Mouse (Mus musculus) thymus, adult 2 months (tissue): ENCODE measurements around the gene Msrb1. TPM values are rescaled to one million over a fixed set of nuclear protein-coding genes. Genes with fewer than 3 reads are reported as not detected.

Experiments
- DNase-seq: peaks from one replicate; pipeline ENCODE4 v3.0.0; 2021
- H3K27ac ChIP-seq: fragments of 200-500 bp; 2 replicates; pipeline ENCODE4 v1.5.1; 2012; ENCODE audit warnings: low read length, control low read depth; ENCODE audit not compliant: control insufficient read depth, insufficient read depth
- H3K27me3 ChIP-seq: fragments of 200-500 bp; 2 replicates; pipeline ENCODE4 v1.6.1; 2012; ENCODE audit warnings: mild to moderate bottlenecking, low read length, moderate library complexity, mixed read lengths; ENCODE audit not compliant: control insufficient read depth, insufficient read depth
- H3K36me3 ChIP-seq: fragments of 200-500 bp; 2 replicates; pipeline ENCODE4 v1.6.1; 2012; ENCODE audit warnings: mild to moderate bottlenecking, low read length, moderate library complexity; ENCODE audit not compliant: control insufficient read depth, insufficient read depth
- H3K4me1 ChIP-seq: fragments of 200-500 bp; replicated peaks from 2 replicates; pipeline ENCODE4 v1.6.1; 2012; ENCODE audit warnings: low read length; ENCODE audit not compliant: control insufficient read depth, insufficient read depth
- H3K4me3 ChIP-seq: fragments of 200-500 bp; 2 replicates; pipeline ENCODE4 v1.5.1; 2012; ENCODE audit warnings: mild to moderate bottlenecking, low read length, control low read depth, moderate library complexity; ENCODE audit not compliant: control insufficient read depth, insufficient read depth
- CTCF ChIP-seq: fragments of 200-500 bp; IDR thresholded peaks from 2 replicates; pipeline ENCODE4 v1.5.1; 2012; ENCODE audit warnings: mild to moderate bottlenecking, control low read depth, low read length, moderate library complexity, borderline replicate concordance; ENCODE audit not compliant: control insufficient read depth, poor library complexity, insufficient read depth; ENCODE audit errors: extremely low read depth
- POLR2A ChIP-seq: fragments of 200-500 bp; IDR thresholded peaks from 2 replicates; pipeline ENCODE4 v1.6.1; 2012; ENCODE audit warnings: mild to moderate bottlenecking, low read length, control low read depth, moderate library complexity; ENCODE audit not compliant: control insufficient read depth, poor library complexity, insufficient read depth; ENCODE audit errors: extremely low read depth
- WGBS: fragments of 180-500 bp; shearing (Covaris S2); methylation state at CpG from one replicate; pipeline ENCODE4 v1.1.7; 2018; 5-methylcytosine and 5-hydroxymethylcytosine counted together
- polyA plus RNA-seq: library from polyadenylated mRNA; depleted of rRNA; stranded (reverse); fragments of >200 nt; gene quantifications from 2 replicates; pipeline ENCODE4 v1.2.3, GENCODE M21; 2012; rRNA removed

The Msrb1 gene
- polyA plus RNA-seq, 1 experiment: 91.5 TPM

DNA sequence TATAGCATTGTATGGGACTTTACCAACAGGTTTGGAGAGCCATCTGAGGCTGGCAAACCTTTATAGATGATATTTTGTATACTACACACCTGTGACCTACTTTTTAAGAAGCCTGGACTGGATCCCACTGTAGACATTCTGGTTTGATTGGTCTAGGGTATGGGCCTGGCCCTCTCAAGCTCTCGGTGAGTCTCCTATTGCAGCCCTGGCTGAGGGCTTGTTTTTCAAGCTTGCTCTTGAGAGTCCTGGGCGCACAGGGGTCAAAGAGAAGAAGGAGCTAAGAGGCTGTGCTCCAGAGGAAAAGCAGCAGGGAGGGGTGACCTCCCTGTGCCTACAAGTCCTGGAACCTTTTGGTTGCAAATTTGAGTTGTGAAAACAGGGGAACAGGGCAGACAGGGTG, 40.6 kb downstream of the Msrb1 start:
- 88% methylated on average over 2 of the region's 2 CpGs for WGBS
- Histone ChIP-seq H3K4me3 (no peak overlapping the region), H3K36me3 (no peaks in the 10 kb centered on the region), H3K4me1 (no peaks in the 10 kb centered on the region), H3K27ac (no peak overlapping the region), H3K27me3 (no peaks in the 10 kb centered on the region)
- TF ChIP-seq POLR2A (no peak), CTCF (no peak)
- DNase-seq: no peak

DNA sequence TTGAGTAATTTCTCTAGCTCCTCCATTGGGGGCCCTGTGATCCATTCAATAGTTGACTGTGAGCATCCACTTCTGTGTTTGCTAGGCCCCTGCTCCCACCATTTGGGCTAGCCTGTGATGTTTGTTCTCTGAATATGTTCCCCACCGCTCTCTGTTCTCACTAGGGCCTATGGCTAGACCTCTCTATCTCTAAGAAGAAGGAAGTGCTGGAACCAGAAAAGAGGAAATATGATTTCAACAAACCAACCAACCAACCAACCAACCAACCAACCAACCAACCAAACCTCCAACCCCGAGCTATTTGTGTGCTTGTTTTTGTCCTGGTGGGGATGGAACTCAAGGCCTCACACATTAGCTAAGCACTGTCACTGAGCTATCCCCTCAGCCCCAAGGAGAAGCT, 44.4 kb downstream of the Msrb1 start:
- H3K4me3 ChIP-seq: no peak overlapping the region
- H3K36me3 ChIP-seq: no peaks in the 10 kb centered on the region
- H3K27me3 ChIP-seq: no peaks in the 10 kb centered on the region
- no peak overlapping the region for H3K27ac ChIP-seq
- WGBS: 24% methylated on average over 2 of the region's 2 CpGs
- no peaks in the 10 kb centered on the region for H3K4me1 ChIP-seq
- no peak for DNase-seq
- no peak for TF ChIP-seq POLR2A
- no peak for TF ChIP-seq CTCF

DNA sequence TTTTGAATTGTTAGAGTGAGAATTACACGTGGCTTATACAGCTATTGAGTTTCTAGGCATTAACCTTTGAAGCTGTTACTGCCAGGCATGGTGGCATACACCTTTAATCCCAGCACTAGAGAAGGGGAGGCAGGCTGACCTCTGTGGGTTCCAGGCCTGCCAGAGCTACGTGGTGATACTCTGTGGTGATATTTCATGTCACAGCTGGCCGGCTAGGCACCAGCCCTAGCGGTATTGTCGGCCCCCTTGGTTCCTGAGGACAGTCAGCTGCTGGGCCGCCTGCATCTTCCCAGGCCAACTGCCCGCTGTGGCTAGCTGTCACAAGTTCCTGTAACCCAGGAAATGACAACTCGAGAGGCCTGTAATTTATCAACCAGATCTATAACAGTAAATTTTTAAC, 55.7 kb downstream of the Msrb1 start:
- Histone ChIP-seq H3K36me3 (no peaks in the 10 kb centered on the region), H3K4me1 (no peaks in the 10 kb centered on the region), H3K27ac (no peak overlapping the region), H3K27me3 (no peaks in the 10 kb centered on the region), H3K4me3 (no peak overlapping the region)
- TF ChIP-seq POLR2A (no peak), CTCF (no peak)
- WGBS: 53% methylated on average over 8 of the region's 8 CpGs
- DNase-seq: no peak

Other genes with a start within 250 kb of the Msrb1 start
- 0.15 and 0.20 TPM in 2 replicates for gene Caskin1, start 248.0 kb upstream of the Msrb1 start, polyA plus RNA-seq
- gene Traf7, start 208.7 kb upstream of the Msrb1 start, polyA plus RNA-seq: 339 and 362 TPM in 2 replicates
- 1.6 and 1.9 TPM in 2 replicates for gene Rab26, start 202.4 kb upstream of the Msrb1 start, polyA plus RNA-seq
- 85.0 and 92.8 TPM in 2 replicates for gene Pkd1, start 186.8 kb upstream of the Msrb1 start, polyA plus RNA-seq
- gene Tsc2, start 104.0 kb upstream of the Msrb1 start, polyA plus RNA-seq: 163 and 173 TPM in 2 replicates
- gene Nthl1, start 104.0 kb upstream of the Msrb1 start, polyA plus RNA-seq: 9.7 and 9.8 TPM in 2 replicates
- gene Slc9a3r2, start 86.3 kb upstream of the Msrb1 start, polyA plus RNA-seq: 13.5 and 19.6 TPM in 2 replicates
- 0.35 and 0.64 TPM in 2 replicates for gene Npw, start 78.2 kb upstream of the Msrb1 start, polyA plus RNA-seq
- gene Zfp598, start 67.0 kb upstream of the Msrb1 start, polyA plus RNA-seq: 118 and 123 TPM in 2 replicates
- 0.29 and 0.32 TPM in 2 replicates for gene Syngr3, start 46.7 kb upstream of the Msrb1 start, polyA plus RNA-seq
- gene Gfer, start 40.5 kb upstream of the Msrb1 start, polyA plus RNA-seq: 24.3 and 33.3 TPM in 2 replicates
- gene Noxo1, start 40.4 kb upstream of the Msrb1 start, polyA plus RNA-seq: 10.5 and 10.8 TPM in 2 replicates
- gene Tbl3, start 29.0 kb upstream of the Msrb1 start, polyA plus RNA-seq: 109 and 120 TPM in 2 replicates
- 0.88 and 0.96 TPM in 2 replicates for gene Rnf151, start 18.6 kb upstream of the Msrb1 start, polyA plus RNA-seq
- gene Rps2, start 18.5 kb upstream of the Msrb1 start, polyA plus RNA-seq: 3,358 and 3,484 TPM in 2 replicates
- 237 and 291 TPM in 2 replicates for gene Ndufb10, start 12.2 kb upstream of the Msrb1 start, polyA plus RNA-seq
- gene Rpl3l, start 8.8 kb upstream of the Msrb1 start, polyA plus RNA-seq: 0.20 and 7.2 TPM in 2 replicates
- 15.5 and 15.6 TPM in 2 replicates for gene Hs3st6, start 16.3 kb downstream of the Msrb1 start, polyA plus RNA-seq
- not detected in 2 replicates for gene Meiob, start 67.6 kb downstream of the Msrb1 start, polyA plus RNA-seq
- 153 and 157 TPM in 2 replicates for gene Hagh, start 103.5 kb downstream of the Msrb1 start, polyA plus RNA-seq
- gene Fahd1, start 113.7 kb downstream of the Msrb1 start, polyA plus RNA-seq: 6.9 and 7.8 TPM in 2 replicates
- 8.4 and 9.0 TPM in 2 replicates for gene Igfals, start 129.4 kb downstream of the Msrb1 start, polyA plus RNA-seq
- 88.8 and 96.1 TPM in 2 replicates for gene Nubp2, start 149.7 kb downstream of the Msrb1 start, polyA plus RNA-seq
- gene Spsb3, start 150.0 kb downstream of the Msrb1 start, polyA plus RNA-seq: 274 and 285 TPM in 2 replicates
- 48.2 and 55.3 TPM in 2 replicates for gene Eme2, start 158.4 kb downstream of the Msrb1 start, polyA plus RNA-seq
- gene Mrps34, start 158.5 kb downstream of the Msrb1 start, polyA plus RNA-seq: 146 and 152 TPM in 2 replicates
- gene Nme3, start 159.9 kb downstream of the Msrb1 start, polyA plus RNA-seq: 63.3 and 76.7 TPM in 2 replicates
- 255 and 272 TPM in 2 replicates for gene Mapk8ip3, start 200.3 kb downstream of the Msrb1 start, polyA plus RNA-seq
- 13.5 and 15.0 TPM in 2 replicates for gene Jpt2, start 224.0 kb downstream of the Msrb1 start, polyA plus RNA-seq